Mouse (Mus musculus): ENCODE measurements around the gene 9030025P20Rik. TPM values are rescaled to one million over a fixed set of nuclear protein-coding genes. Genes with fewer than 3 reads are reported as not detected.

The 9030025P20Rik gene
- 7.6 and 9.0 TPM in 2 replicates for polyA plus RNA-seq (2012; rRNA removed)

GRCm38 (mm10) chr17:14978362-14979038, at the start of gene 9030025P20Rik, which contains the start of gene Gm3417:
Gene 9030025P20Rik (plus strand): TSS chr17:14978468.
Gene Gm3417 (minus strand): TSS chr17:14978790.

GRCm38 (mm10) chr17:14943009-14943728, 35.1 kb upstream of the 9030025P20Rik start, which contains the start of the genes Wdr27 and 1600012H06Rik:
Gene Wdr27 (minus strand): TSS chr17:14943158.
Gene 1600012H06Rik (plus strand): TSS chr17:14943184.

GRCm38 (mm10) chr17:14960951-14961556, 17.2 kb upstream of the 9030025P20Rik start, which contains the start of gene Phf10:
Gene Phf10 (minus strand): TSS chr17:14961273.

DNA sequence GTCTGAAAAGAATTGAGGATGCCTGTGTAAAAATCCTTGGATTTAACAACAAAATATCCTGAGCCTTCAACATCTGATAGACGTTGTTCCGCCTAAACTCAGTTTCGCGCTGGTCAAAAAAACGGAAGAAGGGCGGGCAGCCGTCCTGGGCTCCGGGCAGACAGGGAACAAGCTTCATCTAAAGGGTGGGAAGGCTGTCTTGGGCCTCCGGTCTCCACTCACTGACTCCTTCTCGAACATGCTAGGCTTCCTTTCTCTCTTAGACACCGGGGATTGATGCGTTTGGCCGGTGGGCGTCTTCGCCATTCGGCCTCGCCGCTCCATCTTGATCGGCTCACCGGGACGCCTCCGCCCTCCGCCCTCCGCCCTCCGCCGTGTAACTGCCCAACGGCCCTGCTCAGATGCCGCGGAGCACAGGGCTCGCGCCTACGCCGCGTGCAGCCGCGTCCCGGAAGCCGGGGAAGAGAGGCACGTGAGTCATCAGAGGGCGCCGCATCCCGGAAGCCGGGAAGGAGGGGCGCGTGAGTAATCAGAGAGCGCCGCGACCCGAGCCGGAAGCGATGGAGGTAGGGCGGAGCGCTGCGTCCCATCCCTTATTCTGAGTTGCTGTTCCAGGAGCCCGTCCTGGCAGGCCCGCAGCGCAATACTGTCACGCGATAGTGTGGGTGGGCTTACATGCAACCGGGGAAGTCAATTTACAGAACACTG, 31.6 kb downstream of the 9030025P20Rik start, which contains the start of gene Gm3435:
Gm3435 (plus strand) TSS at position 471 of the 708 bp plus-strand sequence.

Other genes starting within 250 kb of the 9030025P20Rik start
- 8.5 and 12.5 TPM in 2 replicates for gene Wdr27, start 35.3 kb upstream of the 9030025P20Rik start, polyA plus RNA-seq (2012; rRNA removed)
- gene 1600012H06Rik, start 35.3 kb upstream of the 9030025P20Rik start, polyA plus RNA-seq (2012; rRNA removed), result 21.0 and 23.2 TPM in 2 replicates
- gene Phf10, start 17.2 kb upstream of the 9030025P20Rik start, polyA plus RNA-seq (2012; rRNA removed), result 14.6 and 17.4 TPM in 2 replicates
- 0.61 and 1.3 TPM in 2 replicates for gene Gm3417, start 322 bp downstream of the 9030025P20Rik start, polyA plus RNA-seq (2012; rRNA removed)
- gene Gm3435, start 31.7 kb downstream of the 9030025P20Rik start, polyA plus RNA-seq (2012; rRNA removed), result 0.50 and 0.59 TPM in 2 replicates
- gene Ermard, start 62.7 kb downstream of the 9030025P20Rik start, polyA plus RNA-seq (2012; rRNA removed), result 28.6 and 31.6 TPM in 2 replicates
- gene Tcte3, start 63.0 kb downstream of the 9030025P20Rik start, polyA plus RNA-seq (2012; rRNA removed), result not detected in 2 replicates
- 0.84 and 0.88 TPM in 2 replicates for gene Gm3448, start 63.1 kb downstream of the 9030025P20Rik start, polyA plus RNA-seq (2012; rRNA removed)